Mouse (Mus musculus): ENCODE measurements around the gene Cpne5.

Gene Cpne5

DNA sequence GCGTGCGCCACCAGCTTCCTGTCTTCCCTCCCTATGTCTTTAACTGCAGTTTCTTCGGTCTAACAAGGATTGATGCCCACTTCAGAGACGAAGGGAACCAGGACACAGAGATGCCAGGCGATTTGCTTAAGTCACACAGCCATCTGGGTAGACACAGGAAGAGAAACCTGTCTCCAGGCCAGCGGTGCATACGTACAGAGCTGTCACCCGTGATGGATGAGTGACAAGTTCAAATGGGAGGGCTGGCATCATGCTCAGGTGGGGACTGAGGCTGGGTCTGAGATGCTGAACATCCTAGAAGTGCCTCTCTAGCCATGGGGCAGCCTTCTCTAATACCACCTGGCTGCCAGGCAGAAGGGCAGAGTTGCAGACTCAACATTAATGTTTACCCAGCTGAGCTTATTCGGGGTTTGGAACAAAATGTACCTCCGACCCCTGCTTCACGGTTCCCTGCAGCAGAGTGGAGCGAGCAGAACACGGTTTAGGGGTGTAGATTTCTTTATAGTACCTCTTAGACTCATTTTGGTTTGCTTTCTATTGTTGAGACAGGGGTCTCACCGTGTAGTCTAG lies 67.5 kb downstream of the Cpne5 start:
- DNase-seq (ENCODE audit: extremely low spot score, low spot score): no peak

DNA sequence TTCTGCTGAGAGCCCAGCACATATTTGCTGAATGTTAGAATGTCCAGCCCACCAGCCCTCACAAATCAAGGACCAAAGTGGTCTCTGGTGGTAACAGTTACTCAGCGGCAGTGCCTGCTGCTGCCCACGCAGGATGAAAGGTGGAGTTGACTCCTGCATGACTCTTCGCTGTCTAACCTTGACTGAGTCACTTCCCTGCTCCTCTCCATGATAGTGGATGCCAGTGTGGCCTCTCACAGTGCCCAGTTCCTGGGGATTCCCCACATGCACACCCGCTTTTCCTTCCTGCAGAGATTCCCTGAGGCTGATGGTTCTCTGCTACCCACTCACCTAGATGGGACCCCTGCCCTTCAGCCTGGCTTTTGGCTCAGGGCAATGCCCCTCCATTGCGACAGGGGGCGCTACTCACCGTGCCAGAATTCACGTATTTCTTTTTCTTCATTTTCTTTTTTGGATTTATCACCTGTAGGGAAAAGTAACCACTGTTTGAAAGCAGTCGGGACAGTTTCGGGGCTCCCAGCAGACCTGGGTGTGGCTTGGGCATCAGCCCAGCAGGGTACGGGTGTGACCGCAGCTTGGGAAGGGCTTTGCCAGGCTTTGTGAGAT lies 68.9 kb downstream of the Cpne5 start:
- no peak for DNase-seq (ENCODE audit: extremely low spot score, low spot score)

DNA sequence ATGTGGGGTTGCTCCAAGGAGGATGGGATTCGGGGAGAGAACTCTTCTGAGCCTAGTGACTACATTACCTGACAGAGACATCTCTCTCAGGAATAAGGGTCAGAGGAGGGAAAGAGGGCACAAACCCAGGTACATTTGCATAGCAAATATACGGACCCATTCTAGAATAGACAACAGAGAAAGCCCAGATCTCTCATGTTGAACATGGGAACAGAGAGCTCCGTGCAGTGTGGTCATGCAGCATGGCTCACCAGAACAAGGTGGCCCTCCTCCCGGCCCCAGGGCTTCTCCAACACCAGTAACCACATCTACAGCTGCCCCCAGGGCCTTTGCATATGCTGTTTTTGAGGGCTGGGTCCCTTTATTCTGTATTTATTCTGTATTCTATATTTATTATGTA lies 69.5 kb downstream of the Cpne5 start:
- no peak for DNase-seq (ENCODE audit: extremely low spot score, low spot score)

DNA sequence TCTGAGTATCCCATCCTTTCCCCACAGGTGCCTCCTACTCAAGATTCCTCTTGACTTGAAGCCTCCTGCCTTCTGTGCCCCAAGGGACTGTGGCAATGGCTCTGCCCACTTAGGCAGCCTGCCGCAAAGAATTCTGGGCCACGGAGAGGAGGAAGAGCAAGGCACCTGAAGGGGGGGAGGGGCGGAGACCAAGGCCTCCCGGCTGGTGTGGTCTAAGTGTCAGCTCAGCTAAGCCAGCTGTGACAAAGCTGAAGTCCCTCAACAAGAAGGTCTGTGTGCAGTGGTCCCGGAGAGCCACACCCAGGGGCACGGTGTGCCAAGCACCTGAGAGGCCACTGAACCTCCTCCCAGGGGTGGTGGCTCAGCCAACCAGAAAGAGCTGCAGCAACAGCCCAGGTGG lies 70.6 kb downstream of the Cpne5 start:
- DNase-seq (ENCODE audit: extremely low spot score, low spot score): no peak

DNA sequence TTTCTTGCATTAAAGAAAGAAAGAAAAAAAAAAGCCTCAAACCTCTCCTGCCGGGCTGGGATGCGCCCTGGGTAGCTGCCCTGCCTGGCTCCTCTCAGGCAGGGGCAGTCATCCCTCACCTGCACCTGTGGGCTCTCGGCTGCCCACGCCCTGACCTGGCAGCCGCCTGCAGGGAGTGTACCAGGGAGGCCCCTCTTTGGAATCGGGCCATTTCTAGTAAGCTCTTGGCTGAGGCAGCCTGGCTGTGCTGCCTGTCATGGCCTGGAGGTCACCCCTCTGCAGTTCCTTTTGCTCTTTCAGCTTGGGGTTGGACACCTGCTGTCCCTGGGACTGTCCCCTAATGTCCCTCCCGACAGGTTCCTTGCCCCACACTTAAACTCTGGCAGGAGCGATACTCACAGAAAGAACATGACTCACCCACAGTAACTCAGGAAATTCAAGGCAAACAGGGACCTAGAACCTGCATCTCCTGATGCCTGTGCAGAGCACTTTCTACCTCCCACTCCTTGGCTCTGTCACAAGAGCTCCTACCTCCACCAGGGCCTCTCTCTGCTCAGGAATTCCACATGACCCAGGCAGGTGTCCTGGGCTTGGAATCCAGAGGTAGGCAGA lies 71.9 kb downstream of the Cpne5 start:
- no peak for DNase-seq (ENCODE audit: extremely low spot score, low spot score)

DNA sequence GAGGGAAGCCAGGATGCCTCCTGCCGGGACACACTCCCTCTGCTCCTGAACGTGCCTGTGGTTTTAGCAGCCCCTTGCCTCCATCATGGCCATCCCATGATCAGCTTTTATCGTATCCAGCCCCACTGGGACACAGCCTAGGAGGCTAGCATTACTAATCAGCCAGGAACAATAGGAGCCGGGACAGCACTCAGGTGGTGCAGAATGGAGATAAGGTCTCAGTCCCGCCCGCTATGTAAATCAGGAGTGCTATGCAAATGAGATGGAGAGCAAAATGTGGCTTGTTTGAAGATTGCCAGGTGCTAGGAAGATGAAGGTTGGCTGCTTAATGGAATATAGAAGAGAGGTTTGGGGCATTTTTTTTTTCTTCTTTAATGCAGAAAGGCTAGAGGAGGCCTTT lies 72.5 kb downstream of the Cpne5 start:
- no peak for DNase-seq (ENCODE audit: extremely low spot score, low spot score)

DNA sequence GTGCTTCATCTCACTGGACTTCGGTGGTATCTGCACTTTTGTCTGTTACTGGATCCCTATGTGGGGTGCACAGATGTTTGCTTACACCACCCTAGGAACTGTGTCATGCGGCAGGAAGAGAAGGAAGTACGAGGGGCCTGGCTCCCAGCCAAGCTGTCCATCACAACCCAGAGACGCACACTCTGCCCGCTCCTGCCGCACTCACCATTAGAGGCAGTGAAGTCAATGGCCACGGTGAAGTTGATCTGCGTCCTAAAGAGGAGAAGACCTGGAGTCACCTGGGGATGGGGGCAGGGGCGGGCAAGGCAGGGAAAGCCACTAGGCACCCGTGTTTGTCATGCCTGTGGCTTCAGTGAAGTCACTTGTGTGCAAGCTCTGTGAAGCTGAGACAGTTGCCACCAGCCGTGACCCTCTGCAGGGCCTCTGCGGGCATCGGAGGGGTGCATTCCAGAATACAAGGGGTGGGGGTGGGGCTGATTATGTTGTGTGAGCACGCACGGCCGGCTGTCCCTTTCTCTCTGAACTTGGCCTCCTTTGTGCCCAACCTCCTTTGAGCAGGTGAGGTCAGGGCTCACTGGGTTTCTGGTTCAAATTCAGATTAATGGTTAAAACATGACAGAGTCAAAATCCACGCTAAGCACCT lies 73.4 kb downstream of the Cpne5 start:
- no peak for DNase-seq (ENCODE audit: extremely low spot score, low spot score)

DNA sequence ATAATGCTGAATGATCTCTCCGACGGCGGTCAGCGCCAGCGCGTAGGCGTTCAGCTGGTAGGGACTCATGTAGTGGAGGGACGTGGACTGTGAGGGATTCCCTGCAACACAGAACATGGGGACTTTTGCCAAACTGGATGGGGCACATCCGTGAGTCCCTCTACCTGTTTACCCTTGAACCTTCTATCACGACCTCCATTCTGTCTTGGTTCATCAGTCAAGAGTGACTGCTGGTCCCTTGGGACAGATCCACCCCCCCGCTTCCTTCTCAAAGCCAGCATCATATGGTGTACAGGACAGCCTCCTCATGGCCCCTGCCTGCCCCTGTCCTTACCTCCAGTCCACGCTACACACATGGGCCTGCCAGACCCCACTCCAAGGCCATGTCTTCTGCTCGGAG lies 75.6 kb downstream of the Cpne5 start:
- no peak for DNase-seq (ENCODE audit: extremely low spot score, low spot score)

DNA sequence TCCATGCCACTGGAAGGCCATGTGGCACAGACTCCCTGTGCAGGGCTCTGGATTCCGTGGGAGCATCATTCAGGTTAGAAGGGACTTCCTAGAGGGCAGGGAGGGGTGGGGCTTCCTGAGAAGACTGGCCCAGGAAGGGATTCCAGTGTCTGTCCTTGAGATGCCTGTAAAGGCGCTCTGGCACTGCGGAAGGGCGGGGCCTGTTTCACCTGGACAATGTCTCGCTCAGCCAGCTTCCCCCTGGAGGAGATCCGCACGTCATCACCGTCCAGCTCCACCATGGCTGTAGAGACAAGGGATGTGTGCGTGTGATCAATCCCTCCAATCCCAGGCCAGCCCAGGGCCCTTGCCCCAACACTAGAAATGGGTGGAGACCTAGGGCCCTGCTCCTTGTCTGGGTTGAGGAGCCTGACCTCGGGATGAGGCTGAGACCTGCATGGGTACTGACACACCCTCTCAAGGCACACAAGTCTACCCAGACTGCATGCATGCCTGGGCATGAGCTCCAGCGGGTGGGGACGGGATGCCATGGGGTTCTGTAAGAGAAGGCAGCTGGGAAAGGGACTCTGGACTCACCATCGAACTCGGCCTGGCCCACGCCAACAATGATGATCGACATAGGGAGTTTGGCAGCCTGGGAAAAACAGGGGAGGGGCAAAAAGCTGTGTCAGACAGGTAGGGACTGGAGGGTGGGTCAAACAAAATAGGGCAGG lies 78.1 kb downstream of the Cpne5 start:
- no peak for DNase-seq (ENCODE audit: extremely low spot score, low spot score)

DNA sequence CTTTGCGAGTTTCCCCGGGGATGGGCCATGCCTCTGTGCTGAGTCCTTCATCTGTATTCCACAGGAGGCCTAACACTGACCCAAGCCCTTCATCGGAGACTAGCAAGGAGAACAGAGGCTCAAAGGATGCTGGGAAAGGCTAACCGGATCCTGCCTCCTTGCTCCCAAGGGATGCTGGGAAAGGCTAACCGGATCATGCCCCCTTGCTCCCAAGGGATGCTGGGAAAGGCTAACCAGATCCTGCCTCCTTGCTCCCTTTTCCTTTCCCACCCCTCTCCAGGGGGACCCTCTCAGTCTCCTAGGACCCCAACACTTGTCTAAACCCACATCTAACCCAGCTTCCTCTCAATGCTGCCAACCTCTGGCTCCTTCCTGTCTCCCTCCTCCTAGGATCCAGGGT lies 78.6 kb downstream of the Cpne5 start:
- no peak for DNase-seq (ENCODE audit: extremely low spot score, low spot score)

DNA sequence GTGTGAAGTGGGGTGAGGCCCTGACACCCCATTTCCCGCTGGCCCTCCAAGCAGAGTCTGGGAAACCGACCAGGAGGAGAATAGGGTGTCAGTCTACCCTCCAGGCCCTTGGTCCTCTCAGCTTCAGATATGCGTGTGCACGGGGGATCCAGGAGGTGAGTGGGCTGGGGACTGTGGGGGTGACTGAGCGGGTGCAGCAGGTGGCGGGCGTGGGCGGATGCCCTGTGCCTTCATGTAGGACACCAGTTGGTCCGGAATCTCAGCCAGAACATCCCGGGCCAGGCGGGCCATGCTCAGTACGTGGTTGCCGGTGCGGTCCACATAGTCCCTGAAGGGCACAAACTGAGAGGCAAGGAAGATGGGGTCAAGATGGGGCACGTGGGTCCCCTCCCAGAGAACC lies 79.1 kb downstream of the Cpne5 start:
- no peak for DNase-seq (ENCODE audit: extremely low spot score, low spot score)

DNA sequence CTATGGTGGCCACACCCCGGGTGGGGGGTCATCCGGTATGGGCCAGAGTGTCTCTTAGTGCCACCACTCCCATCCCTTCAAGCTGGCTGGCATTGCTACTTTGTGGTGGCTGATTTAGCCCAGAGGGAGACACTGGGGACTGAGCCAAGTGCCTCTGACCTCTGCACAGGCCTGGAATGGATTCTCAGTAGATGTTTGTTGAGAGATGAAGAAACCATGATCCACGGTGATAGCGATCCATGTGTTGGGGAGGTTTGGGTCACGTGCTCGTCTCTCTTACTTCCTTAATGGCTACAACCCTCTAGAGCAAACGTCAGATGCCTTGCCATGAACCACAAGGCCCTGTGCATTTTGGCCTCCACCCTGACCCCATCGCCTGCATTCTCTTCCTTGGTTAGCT lies 81.1 kb downstream of the Cpne5 start:
- no peak for DNase-seq (ENCODE audit: extremely low spot score, low spot score)

DNA sequence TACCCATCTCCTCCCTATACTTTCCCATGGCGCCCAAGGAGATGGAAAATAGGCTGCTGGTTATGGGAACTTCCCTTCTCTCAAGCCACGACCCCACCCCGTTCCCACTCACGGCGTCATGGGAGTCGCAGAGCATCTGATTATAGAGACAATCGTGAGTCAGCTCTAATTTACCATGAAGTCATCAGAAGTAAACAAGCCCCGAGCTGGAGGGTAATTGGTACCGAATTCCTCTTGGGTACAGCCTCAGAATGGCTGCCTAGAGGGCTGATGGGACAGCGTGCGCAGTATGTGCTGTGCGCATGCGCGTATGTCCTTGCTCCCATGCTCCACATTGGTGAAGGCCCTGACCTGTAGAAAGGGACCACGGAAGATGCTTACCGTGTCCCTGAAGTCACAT lies 81.6 kb downstream of the Cpne5 start:
- no peak for DNase-seq (ENCODE audit: extremely low spot score, low spot score)

DNA sequence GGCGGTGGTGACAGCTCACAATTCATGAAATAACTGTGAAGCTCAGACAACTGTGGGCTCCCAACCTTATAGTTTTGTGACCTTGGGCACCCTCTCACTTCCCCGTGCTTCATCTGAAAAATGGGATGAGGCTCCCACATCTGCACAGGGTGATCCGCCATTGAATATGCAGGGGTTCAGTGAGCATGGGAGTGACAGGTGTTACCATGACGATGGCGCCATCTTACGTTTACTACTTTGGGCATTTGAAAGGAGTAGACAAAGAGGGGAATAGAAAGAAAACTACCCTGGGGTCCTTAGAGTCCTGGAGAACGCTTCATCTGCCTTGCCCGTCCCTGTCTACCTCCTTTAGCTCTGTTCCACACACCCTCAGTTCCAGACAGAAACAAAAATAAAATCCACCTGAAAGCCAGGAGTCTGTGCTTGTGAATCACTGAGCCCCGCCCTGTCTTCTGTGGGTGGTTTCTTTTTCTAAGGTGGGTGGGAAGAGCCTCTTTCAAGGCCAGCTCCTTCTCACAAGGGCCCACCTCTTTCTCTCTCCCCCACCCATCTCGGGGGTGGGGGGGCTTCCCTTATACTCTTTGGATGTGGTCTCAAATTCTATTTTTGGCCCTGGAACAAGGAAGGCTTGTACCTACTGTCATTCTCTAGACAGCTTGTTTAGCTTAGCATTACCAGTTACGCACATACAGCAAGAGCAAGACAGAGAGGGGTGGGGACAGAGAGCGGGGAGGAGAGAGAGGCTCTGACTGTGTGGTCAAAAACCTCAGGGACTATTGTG lies 82.4 kb downstream of the Cpne5 start:
- no peak for DNase-seq (ENCODE audit: extremely low spot score, low spot score)

DNA sequence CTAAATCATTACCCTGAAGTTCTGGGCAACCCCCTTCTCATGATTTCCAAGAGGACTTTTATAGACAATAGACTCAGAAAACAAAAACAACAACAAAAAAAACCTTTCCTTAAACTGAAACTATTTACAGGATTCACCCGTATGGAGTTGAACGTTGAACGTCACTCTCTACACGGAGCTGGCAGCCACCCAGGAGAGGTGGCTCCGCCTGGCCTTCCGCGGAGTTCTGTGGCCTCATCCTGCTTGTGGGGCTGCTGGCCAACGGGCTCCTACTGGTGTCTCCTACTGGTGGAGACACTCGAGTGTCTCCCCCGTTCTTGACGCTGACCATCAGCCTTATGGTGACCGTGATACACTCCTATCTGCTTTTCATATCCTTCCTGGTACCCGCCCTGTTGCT lies 83.7 kb downstream of the Cpne5 start:
- no peak for DNase-seq (ENCODE audit: extremely low spot score, low spot score)

DNA sequence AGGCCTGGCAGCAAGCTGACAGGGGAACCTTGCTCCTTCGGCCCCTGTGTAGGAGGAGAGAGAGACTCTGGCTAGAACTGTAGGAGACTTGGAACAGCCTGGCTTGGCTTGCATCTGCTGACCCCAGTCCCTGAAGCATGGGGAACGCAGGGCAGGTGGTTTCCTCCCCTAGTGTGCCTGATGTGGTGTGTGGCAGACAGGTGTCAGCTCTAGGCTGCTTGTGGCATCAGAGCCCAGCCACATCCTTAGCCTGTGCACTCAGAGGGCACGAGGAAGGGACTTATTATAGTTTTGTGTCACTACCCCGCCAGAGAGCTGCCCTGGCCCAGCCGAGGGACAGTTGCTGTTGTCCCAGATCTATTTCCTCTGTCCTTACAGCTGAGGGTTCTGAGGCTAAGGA lies 85.4 kb downstream of the Cpne5 start:
- no peak for DNase-seq (ENCODE audit: extremely low spot score, low spot score)

DNA sequence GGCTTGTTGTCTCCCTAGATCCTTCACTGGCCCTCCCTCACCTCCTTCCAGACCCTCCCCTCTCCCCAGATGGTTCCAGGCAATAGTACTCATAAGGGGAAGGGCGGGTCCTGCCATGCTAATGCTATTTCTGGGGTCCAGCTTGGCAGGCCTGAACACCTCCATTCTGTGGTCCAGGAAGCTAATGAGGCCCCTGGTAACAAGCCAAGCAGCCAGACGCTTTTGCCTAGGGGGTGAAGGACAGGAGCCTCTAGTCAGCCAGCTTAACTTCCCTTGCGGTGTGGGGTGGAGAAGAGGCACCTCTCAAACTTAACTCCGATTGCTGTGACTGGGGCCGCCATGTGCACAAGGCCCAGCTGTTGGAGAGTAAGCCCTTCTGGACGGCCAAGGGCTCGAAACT lies 88.2 kb downstream of the Cpne5 start:
- DNase-seq (ENCODE audit: extremely low spot score, low spot score): no peak

DNA sequence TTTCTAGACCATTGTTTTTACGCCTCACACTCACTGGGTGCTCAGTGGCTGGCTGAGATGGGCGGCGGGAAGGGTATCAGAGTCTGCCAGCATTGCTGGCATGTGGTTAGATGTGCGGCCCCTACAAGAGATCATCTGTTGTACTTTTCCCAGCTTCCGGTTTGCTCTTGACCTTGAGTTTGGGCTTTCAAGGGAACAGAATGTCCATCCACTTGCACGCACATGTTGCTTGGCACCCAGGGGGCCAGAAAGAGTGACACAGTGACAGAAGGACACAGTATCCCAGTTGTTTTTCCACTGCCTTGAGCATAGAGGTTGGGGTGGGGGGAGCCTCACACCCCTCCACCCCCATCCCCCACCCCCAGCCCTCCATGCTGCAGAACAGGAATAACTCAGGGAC lies 90.2 kb downstream of the Cpne5 start:
- DNase-seq (ENCODE audit: extremely low spot score, low spot score): no peak

DNA sequence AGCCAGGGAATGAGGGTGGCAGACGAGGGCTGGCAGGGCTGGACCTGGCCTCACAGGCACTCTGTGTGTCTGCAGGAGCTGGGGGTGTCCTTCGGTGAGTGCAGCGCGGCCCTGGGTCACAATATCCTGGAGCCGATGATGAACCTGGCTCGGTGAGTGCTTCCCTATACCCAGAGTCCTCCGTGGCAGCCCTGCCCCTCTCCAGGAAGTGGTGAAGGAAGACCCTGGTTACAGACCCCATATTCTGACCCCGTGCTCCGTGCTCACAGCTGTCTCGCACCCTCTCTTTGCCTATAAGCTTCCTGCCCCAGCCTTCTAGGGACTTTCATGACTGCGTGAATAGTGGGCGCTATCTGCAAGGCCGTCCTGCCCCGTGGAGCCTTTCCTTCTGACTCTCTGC lies 90.7 kb downstream of the Cpne5 start:
- DNase-seq (ENCODE audit: extremely low spot score, low spot score): no peak

DNA sequence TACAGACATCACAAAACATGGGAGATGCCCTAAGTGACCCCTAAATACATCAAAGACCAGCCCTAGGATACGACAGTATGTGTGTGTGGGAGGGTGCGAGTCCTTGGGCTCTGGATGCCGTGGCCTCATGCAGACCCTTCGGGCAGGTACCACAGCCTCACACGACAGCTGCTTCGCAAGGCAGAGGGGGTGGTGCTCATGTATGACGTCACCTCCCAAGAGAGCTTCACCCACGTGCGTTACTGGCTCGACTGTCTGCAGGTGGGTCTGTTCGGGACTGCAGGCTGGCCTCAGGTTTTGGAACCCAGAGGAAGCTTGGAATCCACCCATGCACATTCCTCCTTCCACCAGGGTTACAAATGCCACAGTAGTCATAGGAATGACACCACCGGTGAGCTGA lies 92.9 kb downstream of the Cpne5 start:
- no peak for DNase-seq (ENCODE audit: extremely low spot score, low spot score)

DNA sequence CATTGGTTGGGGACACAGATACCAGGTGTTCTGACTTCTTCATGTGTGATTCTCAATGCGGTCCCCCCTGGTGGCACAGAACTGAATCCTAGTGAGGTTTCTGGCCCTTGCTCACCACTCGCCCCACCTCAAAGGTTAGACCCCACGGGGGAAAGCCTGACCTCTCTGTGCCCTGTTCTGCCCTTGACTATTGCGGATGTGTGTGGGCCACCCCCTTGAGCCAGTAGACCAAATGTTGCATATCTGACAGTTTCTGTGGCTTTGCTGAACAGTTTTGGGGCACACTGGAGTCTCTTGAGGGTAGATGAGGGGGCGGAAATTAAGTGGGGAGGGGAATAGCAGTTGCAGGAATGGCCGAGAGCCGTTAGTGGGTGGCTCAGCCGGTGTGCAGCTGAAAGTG lies 94.7 kb downstream of the Cpne5 start:
- DNase-seq (ENCODE audit: extremely low spot score, low spot score): no peak

DNA sequence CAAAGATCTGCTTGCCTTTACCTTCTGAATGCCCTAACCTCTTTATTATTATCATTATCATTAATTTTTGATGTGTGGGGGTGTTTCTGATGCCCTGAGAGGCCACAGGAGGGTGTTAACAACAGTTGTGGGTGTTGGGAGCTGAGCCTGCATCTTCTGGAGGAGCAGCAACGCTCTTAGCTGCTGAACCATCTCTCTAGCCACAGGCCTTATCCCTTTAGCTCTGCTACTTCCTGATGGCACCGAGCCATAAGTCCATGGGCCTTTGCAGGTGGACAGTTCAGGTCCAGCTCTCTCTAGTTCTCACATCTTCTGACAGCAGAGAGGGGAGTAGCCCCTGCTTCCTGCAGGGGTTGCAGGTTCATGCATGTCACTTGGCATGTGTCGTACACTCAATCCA lies 96.4 kb downstream of the Cpne5 start:
- DNase-seq (ENCODE audit: extremely low spot score, low spot score): no peak

All from neural tube, embryonic 10.5 days (tissue).